27 mouse cellular contexts compared by ENCODE assay signal in the genomic region with DNA sequence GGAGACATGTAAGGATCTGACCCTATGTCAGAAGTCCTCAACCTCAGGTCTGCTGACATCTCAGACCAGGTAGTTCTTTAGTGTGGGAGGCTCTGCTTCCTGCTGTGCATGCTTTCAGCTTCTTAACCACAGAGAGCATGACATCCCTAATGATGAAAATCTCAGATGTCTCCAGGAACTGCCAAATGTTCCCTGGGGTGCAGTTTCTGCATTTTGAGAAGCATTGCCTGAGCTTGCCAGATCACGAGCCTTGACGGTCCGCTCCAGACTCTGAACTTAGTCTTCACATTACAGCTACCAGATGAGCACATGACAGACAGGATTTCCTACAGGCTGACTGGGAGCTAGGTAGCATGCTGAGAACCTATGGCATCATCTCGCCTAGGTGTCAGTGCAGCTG. TPM values are rescaled to one million over a fixed set of nuclear protein-coding genes. Genes with fewer than 3 reads are reported as not detected.
DNase-seq lines count a peak whose midpoint lies in the region; ATAC-seq and TF ChIP-seq lines count a peak whose summit lies in the region.
"Had no signal": no experiment of that assay in that cellular context is flagged by ENCODE, and none has a peak within 500 bp of the region (broad histone marks: within the 10 kb centered on the region; RNA-seq: fewer than 3 reads in every experiment).

No protein-coding gene starts in this region.

- TF ChIP-seq CTCF in brain, embryonic 14.5 days (IDR thresholded peaks at IDR 0.05; ENCODE audit: borderline replicate concordance, extremely low read depth, insufficient read depth, insufficient read length): no peak
- TF ChIP-seq CTCF in kidney, adult 2 months (conservative IDR thresholded peaks at IDR 0.05; ENCODE audit: insufficient read depth, insufficient read length, low read depth, low read length): no peak

- DNase-seq in forebrain, embryonic 10.5 days (ENCODE audit: extremely low spot score, low spot score): peak; percentile 11
- no peak for DNase-seq in forebrain, embryonic 11.5 days (ENCODE audit: low spot score)
- DNase-seq in NIH3T3 (ENCODE audit: low read depth): peak; percentile 2
- peak; percentile 41 for DNase-seq in brain, embryonic 14.5 days (ENCODE audit: low read depth)
- DNase-seq in cerebellum, postnatal 25 days: peak; percentile 53 to 64
- DNase-seq in kidney, adult 2 months: no peak
- DNase-seq in frontal cortex, postnatal 25 days (ENCODE audit: low spot score in 2 of 2): no peak
- DNase-seq: adrenal gland, adult 8-10 months; B cell, adult 2 months; heart, adult 11 months; heart, postnatal 10 days; kidney, postnatal 25 days; lung, postnatal 36 days; right cerebral cortex, adult 18-20 months; right cerebral cortex, postnatal 4 days; thymus, postnatal 25 days had no signal

- ATAC-seq in forebrain, embryonic 11.5 days (replicated peaks; ENCODE audit: low FRiP score): no peak
- ATAC-seq: hindbrain, embryonic 16.5 days; intestine, embryonic 15.5 days; midbrain, embryonic 16.5 days had no signal

- no peaks in the 10 kb centered on the region for H3K36me3 ChIP-seq in forebrain, embryonic 10.5 days (replicated peaks)
- H3K36me3 ChIP-seq in forebrain, embryonic 11.5 days (ENCODE audit: control insufficient read depth, insufficient read depth, low read length): no peaks in the 10 kb centered on the region
- no peaks in the 10 kb centered on the region for H3K36me3 ChIP-seq in kidney, adult 2 months (ENCODE audit: control insufficient read depth, insufficient read depth, low read length)
- H3K36me3 ChIP-seq: forebrain, embryonic 12.5 days; G1E; heart, embryonic 12.5 days; hindbrain, embryonic 10.5 days; intestine, embryonic 15.5 days; liver, embryonic 15.5 days; lung, embryonic 15.5 days had no signal

- WGBS in forebrain, embryonic 10.5 days: 89% methylated on average over 4 of the region's 4 CpGs
- 90% methylated on average over 4 of the region's 4 CpGs for WGBS in forebrain, embryonic 11.5 days
- 52% methylated on average over 4 of the region's 4 CpGs for WGBS in kidney, adult 2 months

- no peaks in the 10 kb centered on the region for H3K27me3 ChIP-seq in forebrain, embryonic 10.5 days (ENCODE audit: poor library complexity, severe bottlenecking)
- no peaks in the 10 kb centered on the region for H3K27me3 ChIP-seq in forebrain, embryonic 11.5 days (ENCODE audit: control insufficient read depth, insufficient read depth, low read length)
- H3K27me3 ChIP-seq in kidney, adult 2 months (replicated peaks; ENCODE audit: control insufficient read depth, insufficient read depth, low read length): no peaks in the 10 kb centered on the region
- H3K27me3 ChIP-seq: CH12.LX; forebrain, embryonic 12.5 days; heart, embryonic 12.5 days; intestine, embryonic 15.5 days; liver, embryonic 15.5 days; lung, embryonic 15.5 days; megakaryocyte, embryonic 14.5 days had no signal

- TF ChIP-seq POLR2A in brain, embryonic 14.5 days (IDR thresholded peaks at IDR 0.05; ENCODE audit: borderline replicate concordance, extremely low read depth, insufficient read depth, insufficient read length, poor library complexity, severe bottlenecking): no peak
- TF ChIP-seq POLR2A in kidney, adult 2 months (IDR thresholded peaks at IDR 0.05; ENCODE audit: low read depth, low read length): no peak

- no peak overlapping the region for H3K4me2 ChIP-seq in forebrain, embryonic 11.5 days (ENCODE audit: low read depth, low read length, severe bottlenecking)
- H3K4me2 ChIP-seq: forebrain, embryonic 12.5 days; heart, embryonic 12.5 days; intestine, embryonic 15.5 days; liver, embryonic 15.5 days; lung, embryonic 15.5 days had no signal

- H3K9me3 ChIP-seq in forebrain, embryonic 10.5 days: no peaks in the 10 kb centered on the region
- no peaks in the 10 kb centered on the region for H3K9me3 ChIP-seq in forebrain, embryonic 11.5 days (ENCODE audit: control insufficient read depth, low read length)
- H3K9me3 ChIP-seq: forebrain, embryonic 12.5 days; heart, embryonic 12.5 days; hindbrain, embryonic 10.5 days; intestine, embryonic 15.5 days; liver, embryonic 15.5 days; lung, embryonic 15.5 days had no signal

- peaks cover 6% of the 10 kb centered on the region; the same call in 1 of the 2 replicates for H3K4me1 ChIP-seq in forebrain, embryonic 10.5 days
- no peaks in the 10 kb centered on the region for H3K4me1 ChIP-seq in forebrain, embryonic 11.5 days (replicated peaks; ENCODE audit: control insufficient read depth, insufficient read depth, low read length)
- H3K4me1 ChIP-seq in kidney, adult 2 months (ENCODE audit: control insufficient read depth, insufficient read depth, low read length): no peaks in the 10 kb centered on the region
- H3K4me1 ChIP-seq: forebrain, embryonic 12.5 days; heart, embryonic 12.5 days; hindbrain, embryonic 10.5 days; intestine, embryonic 15.5 days; liver, embryonic 15.5 days; megakaryocyte, embryonic 14.5 days had no signal

- H3K27ac ChIP-seq in forebrain, embryonic 10.5 days: no peak overlapping the region
- H3K27ac ChIP-seq in forebrain, embryonic 11.5 days (ENCODE audit: low read depth, low read length): no peak overlapping the region
- no peak overlapping the region for H3K27ac ChIP-seq in kidney, adult 2 months (ENCODE audit: insufficient read depth, low read depth, low read length)
- H3K27ac ChIP-seq: forebrain, embryonic 12.5 days; hindbrain, embryonic 10.5 days; intestine, embryonic 15.5 days; liver, embryonic 15.5 days; lung, embryonic 15.5 days had no signal

- no peak overlapping the region for H3K9ac ChIP-seq in forebrain, embryonic 11.5 days (ENCODE audit: low read length)
- H3K9ac ChIP-seq: forebrain, embryonic 12.5 days; heart, embryonic 12.5 days; intestine, embryonic 15.5 days; liver, embryonic 15.5 days; lung, embryonic 15.5 days had no signal

- no peak overlapping the region for H3K4me3 ChIP-seq in forebrain, embryonic 10.5 days
- no peak overlapping the region for H3K4me3 ChIP-seq in forebrain, embryonic 11.5 days (ENCODE audit: low read depth, low read length)
- H3K4me3 ChIP-seq in kidney, adult 2 months (ENCODE audit: insufficient read depth, low read depth, low read length): no peak overlapping the region
- H3K4me3 ChIP-seq: forebrain, embryonic 12.5 days; heart, embryonic 12.5 days; hindbrain, embryonic 10.5 days; intestine, embryonic 15.5 days; liver, embryonic 15.5 days; lung, embryonic 15.5 days; megakaryocyte, embryonic 14.5 days had no signal

RNA-seq across cellular contexts. Expression of gene Nell2, which starts 39.2 kb away (rescaled TPM):
- polyA plus RNA-seq in forebrain, embryonic 10.5 days (2016; fragmentation: Nextera tagmentation; extraction: Ambion mirVana): 35.8 and 39.6 TPM in 2 replicates
- polyA plus RNA-seq in forebrain, embryonic 11.5 days (2014; fragmentation: Nextera tagmentation; extraction: Ambion mirVana): 67.0 and 71.0 TPM in 2 replicates
- polyA plus RNA-seq in brain, embryonic 14.5 days (2012; rRNA removed): 125 and 168 TPM in 2 replicates
- 0.14 TPM in 2 replicates for polyA plus RNA-seq in kidney, adult 2 months (2012; rRNA removed)
- polyA plus RNA-seq: G1E had no signal

Comparison
In these comparisons a context has a peak if more than half of its experiments do, and no peak if none do; other contexts are left out.
1. DNase-seq: peak in forebrain, embryonic 10.5 days (single experiment), NIH3T3 (single experiment), brain, embryonic 14.5 days (single experiment) and cerebellum, postnatal 25 days (2 of 2); none in forebrain, embryonic 11.5 days (single experiment), kidney, adult 2 months (single experiment) and frontal cortex, postnatal 25 days (0 of 2).
2. RNA of gene Nell2, which starts 39.2 kb away (polyA plus RNA-seq): 125 to 168 TPM in brain, embryonic 14.5 days, 67.0 to 71.0 TPM in forebrain, embryonic 11.5 days and 35.8 to 39.6 TPM in forebrain, embryonic 10.5 days; 0.14 TPM in kidney, adult 2 months; every median in the first group is over 10 times any median in the second.